Comparison of ENCODE assay signal across 26 mouse cellular contexts in the genomic region with DNA sequence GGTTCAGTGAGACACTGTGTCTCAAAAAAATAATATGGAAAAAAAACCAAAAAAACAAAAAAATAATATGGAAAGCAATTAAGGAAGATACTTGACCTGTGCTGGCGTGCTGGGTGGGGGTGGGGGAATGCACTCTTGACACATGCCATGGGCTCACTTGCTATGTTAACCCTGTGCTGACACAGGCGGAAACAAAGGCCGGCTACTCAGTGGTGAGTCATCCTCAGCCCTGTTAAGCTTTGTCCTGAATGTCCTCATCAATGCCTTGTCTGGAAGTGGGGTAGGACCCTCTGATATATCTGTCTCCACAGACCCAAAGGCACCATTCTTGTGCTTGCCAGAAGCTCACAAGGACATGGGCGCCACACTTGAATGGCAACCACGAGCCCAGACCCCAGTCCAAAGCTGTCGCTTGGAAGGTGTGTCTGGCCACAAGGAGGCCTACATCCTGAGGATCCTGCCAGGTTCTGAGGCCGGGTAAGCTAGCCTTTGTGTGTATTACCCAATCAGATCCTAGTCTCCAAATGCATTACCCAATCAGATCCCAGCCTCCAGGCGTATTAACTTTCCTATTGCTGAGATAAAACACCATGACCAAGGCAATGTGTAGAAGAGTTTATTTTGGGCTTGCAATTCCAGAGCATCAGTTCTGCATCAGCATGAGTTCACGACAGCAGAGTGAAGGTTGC. TPM values are rescaled to one million over a fixed set of nuclear protein-coding genes. Genes with fewer than 3 reads are reported as not detected.
DNase-seq lines count a peak whose midpoint lies in the region; ATAC-seq and TF ChIP-seq lines count a peak whose summit lies in the region.
"Had no signal": no experiment of that assay in that cellular context is flagged by ENCODE, and none has a peak within 500 bp of the region (broad histone marks: within the 10 kb centered on the region; RNA-seq: fewer than 3 reads in every experiment).

No protein-coding gene starts in this region.

- peak; percentile 7 for DNase-seq in gastrocnemius, adult 2 months
- DNase-seq in gastrocnemius, adult 8-10 months (ENCODE audit: low spot score in 2 of 2) = no peak
- DNase-seq in 3T3-L1 (ENCODE audit: low read depth, low spot score) = peak; percentile 56
- DNase-seq in NIH3T3 (ENCODE audit: low read depth) = peak; percentile 47
- DNase-seq in cerebellum, postnatal 14 days = no peak
- DNase-seq: adrenal gland, postnatal 25 days; cerebellum, adult 11-12 months; cerebellum, adult 9-11 months; forebrain, postnatal 0 days; gastrocnemius, postnatal 25 days; kidney, postnatal 36 days; lung, postnatal 36 days had no signal

- intact Hi-C loops in gastrocnemius, adult 2 months (cut with DNase I) = loop anchor here (5.0 kb wide), 1 partner anchor 40 kb away; no protein-coding TSS in a partner anchor

- H3K4me1 ChIP-seq in intestine, postnatal 0 days (replicated peaks; ENCODE audit: control insufficient read depth, insufficient read depth, low read length) = no peaks in the 10 kb centered on the region
- H3K4me1 ChIP-seq in forebrain, embryonic 13.5 days = no peaks in the 10 kb centered on the region; the same call in 1 of the 2 replicates
- H3K4me1 ChIP-seq: embryonic facial prominence, embryonic 13.5 days; limb, embryonic 13.5 days had no signal

- H3K27me3 ChIP-seq in intestine, postnatal 0 days (replicated peaks; ENCODE audit: control insufficient read depth, insufficient read depth, low read length) = no peaks in the 10 kb centered on the region
- H3K27me3 ChIP-seq in forebrain, embryonic 13.5 days = no peaks in the 10 kb centered on the region
- H3K27me3 ChIP-seq: embryonic facial prominence, embryonic 13.5 days; heart, embryonic 15.5 days; limb, embryonic 13.5 days; lung, embryonic 15.5 days; midbrain, embryonic 12.5 days; neural tube, embryonic 13.5 days had no signal

- no peak for ATAC-seq in intestine, postnatal 0 days
- ATAC-seq in forebrain, embryonic 13.5 days = no peak
- ATAC-seq: CD4-positive, CD25-positive, alpha-beta regulatory T cell, adult 4 months; forebrain, postnatal 0 days had no signal

- H3K9me3 ChIP-seq in intestine, postnatal 0 days (ENCODE audit: control insufficient read depth) = no peaks in the 10 kb centered on the region
- H3K9me3 ChIP-seq in forebrain, embryonic 13.5 days (replicated peaks) = no peaks in the 10 kb centered on the region
- H3K9me3 ChIP-seq: embryonic facial prominence, embryonic 13.5 days; forebrain, embryonic 10.5 days; heart, embryonic 15.5 days; lung, embryonic 15.5 days; midbrain, embryonic 12.5 days; neural tube, embryonic 13.5 days had no signal

- H3K27ac ChIP-seq in gastrocnemius, adult 2 months = no peak overlapping the region
- H3K27ac ChIP-seq in intestine, postnatal 0 days (ENCODE audit: low read depth, low read length) = peak overlapping the region; percentile 87
- H3K27ac ChIP-seq in forebrain, embryonic 13.5 days = no peak overlapping the region
- H3K27ac ChIP-seq: embryonic facial prominence, embryonic 13.5 days; forebrain, embryonic 10.5 days; heart, embryonic 15.5 days; hindbrain, embryonic 14.5 days; layer of hippocampus, adult 2 months; limb, embryonic 13.5 days; midbrain, embryonic 12.5 days; neural tube, embryonic 13.5 days had no signal

- H3K4me3 ChIP-seq in gastrocnemius, adult 2 months = no peak overlapping the region
- H3K4me3 ChIP-seq in intestine, postnatal 0 days (ENCODE audit: low read depth, low read length) = no peak overlapping the region
- H3K4me3 ChIP-seq in forebrain, embryonic 13.5 days = no peak overlapping the region
- H3K4me3 ChIP-seq: embryonic facial prominence, embryonic 13.5 days; forebrain, embryonic 10.5 days; heart, embryonic 15.5 days; layer of hippocampus, adult 2 months; limb, embryonic 13.5 days; lung, embryonic 15.5 days; midbrain, embryonic 12.5 days; neural tube, embryonic 13.5 days had no signal

- H3K9ac ChIP-seq in intestine, postnatal 0 days (ENCODE audit: low read depth, low read length) = no peak overlapping the region
- no peak overlapping the region for H3K9ac ChIP-seq in forebrain, embryonic 13.5 days
- H3K9ac ChIP-seq: embryonic facial prominence, embryonic 13.5 days; forebrain, postnatal 0 days; heart, embryonic 15.5 days; hindbrain, embryonic 14.5 days; limb, embryonic 13.5 days; lung, embryonic 15.5 days; midbrain, embryonic 12.5 days; neural tube, embryonic 13.5 days had no signal

- peaks cover 26% of the 10 kb centered on the region; the same call in 1 of the 2 replicates for H3K36me3 ChIP-seq in intestine, postnatal 0 days (ENCODE audit: control insufficient read depth, insufficient read depth)
- H3K36me3 ChIP-seq in forebrain, embryonic 13.5 days (ENCODE audit: poor library complexity, severe bottlenecking) = no peaks in the 10 kb centered on the region
- H3K36me3 ChIP-seq: forebrain, embryonic 10.5 days; midbrain, embryonic 12.5 days; neural tube, embryonic 13.5 days had no signal

- no peak for TF ChIP-seq CTCF in gastrocnemius, adult 2 months (IDR thresholded peaks at IDR 0.05)
- TF ChIP-seq CTCF in intestine, postnatal 0 days (IDR thresholded peaks at IDR 0.05; ENCODE audit: low read depth) = peak; percentile 43

- H3K4me2 ChIP-seq in intestine, postnatal 0 days (replicated peaks; ENCODE audit: low read depth) = peak overlapping the region; percentile 40; the same call in 1 of the 2 replicates
- no peak overlapping the region for H3K4me2 ChIP-seq in forebrain, embryonic 13.5 days
- H3K4me2 ChIP-seq: embryonic facial prominence, embryonic 13.5 days; heart, embryonic 15.5 days; hindbrain, embryonic 14.5 days; limb, embryonic 13.5 days; liver, embryonic 11.5 days; lung, embryonic 15.5 days; midbrain, embryonic 12.5 days; neural tube, embryonic 13.5 days had no signal

- WGBS in intestine, postnatal 0 days = 58% methylated on average over 9 of the region's 9 CpGs
- 64% methylated on average over 9 of the region's 9 CpGs for WGBS in forebrain, embryonic 13.5 days

RNA-seq across cellular contexts. Expression of a gene that starts 25.7 kb away (rescaled TPM):
- total RNA-seq in gastrocnemius, adult 2 months (2021) = 10 to 100 TPM; 26.5 to 38.8 TPM
- 10 to 100 TPM; 17.4 to 26.6 (median 20.5) TPM for total RNA-seq in gastrocnemius, adult 8-10 months (2022)
- polyA plus RNA-seq in intestine, postnatal 0 days (2015; fragmentation: Nextera tagmentation; extraction: Ambion mirVana) = 32.2 and 34.1 TPM in 2 replicates
- polyA plus RNA-seq in forebrain, embryonic 13.5 days (2015; fragmentation: Nextera tagmentation; extraction: Ambion mirVana) = 20.4 and 21.2 TPM in 2 replicates
- polyA plus RNA-seq: CD4-positive, CD25-positive, alpha-beta regulatory T cell, adult 4 months had no signal

RNA-seq across cellular contexts. Expression of a gene that starts 31.9 kb away (rescaled TPM):
- 1 to 10 TPM; 5.9 to 6.9 TPM for total RNA-seq in gastrocnemius, adult 2 months (2021)
- 1 to 10 TPM; 4.2 to 5.8 (median 4.7) TPM for total RNA-seq in gastrocnemius, adult 8-10 months (2022)
- polyA plus RNA-seq in intestine, postnatal 0 days (2015; fragmentation: Nextera tagmentation; extraction: Ambion mirVana) = 12.4 and 15.2 TPM in 2 replicates
- 14.2 and 15.7 TPM in 2 replicates for polyA plus RNA-seq in forebrain, embryonic 13.5 days (2015; fragmentation: Nextera tagmentation; extraction: Ambion mirVana)

RNA-seq across cellular contexts. Expression of a gene that starts 40.8 kb away (rescaled TPM):
- 10 to 100 TPM; 20.2 to 22.0 TPM for total RNA-seq in gastrocnemius, adult 2 months (2021)
- total RNA-seq in gastrocnemius, adult 8-10 months (2022) = 10 to 100 TPM; 17.0 to 22.2 (median 20.8) TPM
- 54.0 and 62.2 TPM in 2 replicates for polyA plus RNA-seq in intestine, postnatal 0 days (2015; fragmentation: Nextera tagmentation; extraction: Ambion mirVana)
- 90.3 and 99.9 TPM in 2 replicates for polyA plus RNA-seq in forebrain, embryonic 13.5 days (2015; fragmentation: Nextera tagmentation; extraction: Ambion mirVana)

RNA-seq across cellular contexts. Expression of a gene that starts 48.8 kb away (rescaled TPM):
- total RNA-seq in gastrocnemius, adult 2 months (2021) = 10 to 100 TPM in 1 of 2 experiments, 1 to 10 TPM in 1; 4.4 to 12.0 TPM
- total RNA-seq in gastrocnemius, adult 8-10 months (2022) = 1 to 10 TPM; 3.3 to 6.6 (median 6.1) TPM
- polyA plus RNA-seq in intestine, postnatal 0 days (2015; fragmentation: Nextera tagmentation; extraction: Ambion mirVana) = 11.2 and 11.7 TPM in 2 replicates
- 23.5 and 29.2 TPM in 2 replicates for polyA plus RNA-seq in forebrain, embryonic 13.5 days (2015; fragmentation: Nextera tagmentation; extraction: Ambion mirVana)

RNA-seq across cellular contexts. Expression of a gene that starts 50.5 kb away (rescaled TPM):
- 1,000 to 10,000 TPM; 1,555 to 1,869 TPM for total RNA-seq in gastrocnemius, adult 2 months (2021)
- total RNA-seq in gastrocnemius, adult 8-10 months (2022) = 1,000 to 10,000 TPM; 1,455 to 1,877 (median 1,746) TPM
- 10.5 and 12.1 TPM in 2 replicates for polyA plus RNA-seq in intestine, postnatal 0 days (2015; fragmentation: Nextera tagmentation; extraction: Ambion mirVana)
- 48.8 and 48.9 TPM in 2 replicates for polyA plus RNA-seq in forebrain, embryonic 13.5 days (2015; fragmentation: Nextera tagmentation; extraction: Ambion mirVana)
- total RNA-seq: megakaryocyte, adult 5-6 weeks had no signal
- polyA plus RNA-seq: CD4-positive, CD25-positive, alpha-beta regulatory T cell, adult 4 months had no signal

Comparison
In these comparisons a context has a peak if more than half of its experiments do, and no peak if none do; other contexts are left out.
1. DNase-seq: peak in gastrocnemius, adult 2 months (single experiment), 3T3-L1 (single experiment) and NIH3T3 (single experiment); none in gastrocnemius, adult 8-10 months (0 of 2) and cerebellum, postnatal 14 days (0 of 2).